Mouse (Mus musculus) hindbrain, embryonic 14.5 days (tissue): Measurements from ENCODE around the gene Clhc1. TPM values are rescaled to one million over a fixed set of nuclear protein-coding genes. Genes with fewer than 3 reads are reported as not detected.

Experiments used
- ATAC-seq: fragments of 200-750 bp; cut with Nextera tagmentation; 2 replicates; pipeline ENCODE4 v1.8.0; 2017; ENCODE audit warnings: moderate number of reproducible peaks, mild to moderate bottlenecking, moderate TSS enrichment, moderate library complexity; ENCODE audit not compliant: low FRiP score
- DNase-seq: peaks from one replicate; pipeline ENCODE4 v3.0.0-alpha.2; 2015; ENCODE audit warnings: low spot score
- H3K27ac ChIP-seq: fragments of 300-500 bp; sonication (generic); 2 replicates; pipeline ENCODE4 v1.5.1; 2014; ENCODE audit warnings: mild to moderate bottlenecking, moderate library complexity
- H3K27me3 ChIP-seq: fragments of 300-500 bp; sonication (generic); 2 replicates; pipeline ENCODE4 v1.6.1; 2014; ENCODE audit warnings: mild to moderate bottlenecking, low read length, mixed read lengths; ENCODE audit not compliant: control insufficient read depth, insufficient read depth
- H3K36me3 ChIP-seq: fragments of 300-500 bp; sonication (generic); replicated peaks from 2 replicates; pipeline ENCODE4 v1.6.1; 2014; ENCODE audit not compliant: control insufficient read depth, insufficient read depth
- H3K4me1 ChIP-seq: fragments of 300-500 bp; sonication (generic); replicated peaks from 2 replicates; pipeline ENCODE4 v1.6.1; 2014; ENCODE audit warnings: antibody characterized with exemption, low read length, mixed read lengths; ENCODE audit not compliant: control insufficient read depth, insufficient read depth
- H3K4me2 ChIP-seq: fragments of 300-500 bp; sonication (generic); replicated peaks from 2 replicates; pipeline ENCODE4 v1.6.1; 2014; ENCODE audit warnings: mild to moderate bottlenecking, moderate library complexity
- H3K4me3 ChIP-seq: fragments of 300-500 bp; sonication (generic); replicated peaks from 2 replicates; pipeline ENCODE4 v1.5.1; 2014; ENCODE audit warnings: mild to moderate bottlenecking, low read length
- H3K9ac ChIP-seq: fragments of 300-500 bp; sonication (generic); 2 replicates; pipeline ENCODE4 v1.6.1; 2014
- H3K9me3 ChIP-seq: fragments of 300-500 bp; sonication (generic); 2 replicates; pipeline ENCODE4 v1.6.1; 2016; ENCODE audit warnings: low read length; ENCODE audit not compliant: control insufficient read depth
- WGBS: fragments of 180-500 bp; shearing (Covaris S2); extraction: QIAGEN DNeasy Blood & Tissue Kit; methylation state at CpG from one replicate; pipeline ENCODE4 v1.1.7; 2014; 5-methylcytosine and 5-hydroxymethylcytosine counted together
- polyA plus RNA-seq: library from polyadenylated mRNA; unstranded; fragments of >200 nt; fragmentation: Nextera tagmentation; extraction: Ambion mirVana; gene quantifications from 2 replicates; pipeline ENCODE4 v1.2.1, GENCODE M21; 2014

Gene Clhc1
- polyA plus RNA-seq, 1 experiment from 2014 or later, result 0.33 TPM

DNA sequence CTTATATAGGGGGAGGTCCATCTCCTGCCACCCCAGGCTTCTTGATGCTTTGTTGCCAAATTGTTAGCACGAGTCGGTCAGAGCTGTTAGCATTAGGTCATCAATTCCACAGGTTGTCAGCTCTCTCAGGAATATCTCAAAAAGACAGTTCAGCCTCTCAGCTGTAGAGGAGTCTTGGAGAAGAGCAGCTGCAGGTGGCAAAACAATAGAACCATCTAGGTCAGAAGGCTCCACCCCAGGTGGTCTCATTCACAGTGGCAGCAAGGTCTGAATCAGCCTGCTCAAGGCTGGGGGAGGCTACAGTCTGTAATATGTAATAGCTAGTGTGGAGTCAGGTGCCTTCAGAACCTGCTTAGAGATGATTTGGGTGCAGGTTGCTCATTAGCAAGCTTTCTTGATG, 55.8 kb downstream of the Clhc1 start:
- H3K4me1 ChIP-seq, result no peaks in the 10 kb centered on the region
- no peak overlapping the region for H3K27ac ChIP-seq
- H3K4me2 ChIP-seq, result no peak overlapping the region
- H3K27me3 ChIP-seq, result no peaks in the 10 kb centered on the region
- ATAC-seq, result no peak
- no peaks in the 10 kb centered on the region for H3K36me3 ChIP-seq
- no peak for DNase-seq
- no peaks in the 10 kb centered on the region for H3K9me3 ChIP-seq
- 23% methylated on average over 2 of the region's 2 CpGs for WGBS
- H3K9ac ChIP-seq, result no peak overlapping the region
- H3K4me3 ChIP-seq, result no peak overlapping the region

DNA sequence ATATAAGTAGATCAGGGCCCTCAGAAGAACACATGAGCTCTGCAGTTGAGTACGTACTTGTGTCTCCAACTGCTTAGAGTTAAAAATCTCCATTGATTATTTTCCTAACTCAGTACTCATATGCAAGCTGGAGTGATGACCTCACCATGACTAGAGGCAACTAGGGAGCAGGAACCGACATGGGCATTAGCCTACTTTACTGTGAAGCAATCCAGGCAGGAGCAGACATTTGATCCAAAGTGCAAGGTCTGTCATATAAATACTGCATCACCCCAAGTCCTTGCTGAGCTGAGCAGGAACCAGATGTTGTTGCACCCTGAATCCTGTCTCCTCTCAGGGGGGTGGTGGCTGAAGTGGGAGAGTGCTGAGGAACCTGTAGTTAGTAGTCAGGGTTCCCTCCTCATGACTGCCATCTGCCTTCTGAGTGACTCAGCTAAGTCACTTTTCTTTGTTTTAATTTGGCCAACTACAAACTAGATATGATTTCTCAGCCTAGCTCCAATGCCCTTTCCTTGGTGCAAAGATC, 59.8 kb downstream of the Clhc1 start:
- Histone ChIP-seq H3K4me2 (no peak overlapping the region), H3K9me3 (no peaks in the 10 kb centered on the region), H3K27ac (no peak overlapping the region), H3K36me3 (no peaks in the 10 kb centered on the region), H3K4me3 (no peak overlapping the region), H3K4me1 (no peaks in the 10 kb centered on the region), H3K27me3 (no peaks in the 10 kb centered on the region), H3K9ac (no peak overlapping the region)
- no peak for ATAC-seq
- WGBS, result 89% methylated on average over 2 of the region's 2 CpGs
- DNase-seq, result no peak

DNA sequence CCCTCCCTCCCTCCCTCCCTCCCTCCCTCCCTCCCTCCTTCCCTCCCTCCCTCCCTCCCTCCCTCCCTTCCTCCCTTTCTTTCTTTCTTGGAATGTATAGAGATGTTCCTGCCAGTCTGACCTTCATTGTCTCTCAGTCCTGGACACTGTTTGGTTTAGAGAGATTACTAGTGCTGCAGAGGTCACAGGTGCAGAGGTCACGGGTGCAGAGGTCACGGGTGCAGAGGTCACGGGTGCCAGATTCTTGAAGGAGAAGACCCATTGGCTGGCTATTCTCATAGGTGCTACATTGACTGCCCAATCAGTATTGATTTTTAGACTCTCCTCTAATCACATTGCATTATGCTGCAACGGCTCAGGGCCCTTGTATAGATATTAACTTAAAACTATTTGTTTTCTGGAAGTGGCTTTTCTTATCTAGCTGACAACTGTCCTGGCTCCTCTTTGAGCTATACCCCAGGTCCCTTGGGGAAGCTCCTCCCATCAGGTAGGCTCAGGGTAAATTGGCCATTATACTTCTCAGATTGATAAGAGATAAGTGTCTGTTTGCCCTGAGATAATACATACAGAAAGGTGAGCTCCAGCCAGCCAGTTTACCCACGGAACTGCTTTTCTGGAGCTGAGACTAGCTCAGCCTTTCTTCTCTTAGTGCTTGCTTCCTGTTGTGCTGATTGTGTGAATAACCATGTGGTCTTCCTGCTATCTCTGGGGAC, 62.2 kb downstream of the Clhc1 start:
- Histone ChIP-seq H3K4me3 (no peak overlapping the region), H3K36me3 (no peaks in the 10 kb centered on the region), H3K9me3 (no peaks in the 10 kb centered on the region), H3K4me1 (no peaks in the 10 kb centered on the region), H3K9ac (no peak overlapping the region), H3K4me2 (no peak overlapping the region), H3K27ac (no peak overlapping the region), H3K27me3 (no peaks in the 10 kb centered on the region)
- no peak for DNase-seq
- no peak for ATAC-seq
- 87% methylated on average over 5 of the region's 5 CpGs for WGBS

DNA sequence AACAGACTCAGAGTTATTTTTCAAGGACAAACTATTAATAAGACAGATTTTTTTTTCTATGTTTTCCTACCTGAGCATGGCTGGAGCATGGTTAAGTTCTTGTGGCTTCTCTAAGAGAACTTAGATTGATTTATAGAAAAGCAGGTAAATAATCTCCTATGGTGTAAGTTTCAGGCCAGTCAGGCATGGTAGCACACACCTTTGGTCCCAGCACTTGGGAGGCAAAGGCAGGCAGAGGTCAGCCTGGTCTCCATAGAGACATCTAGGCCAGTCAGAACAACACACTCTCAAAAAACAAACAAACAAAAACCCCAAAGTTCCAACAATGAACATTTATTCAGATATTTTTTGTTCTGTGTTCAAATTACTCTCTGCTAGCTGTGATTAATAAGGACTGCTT, 64.3 kb downstream of the Clhc1 start:
- Histone ChIP-seq H3K27me3 (no peaks in the 10 kb centered on the region), H3K4me1 (no peaks in the 10 kb centered on the region), H3K27ac (no peak overlapping the region), H3K36me3 (no peaks in the 10 kb centered on the region), H3K9me3 (no peaks in the 10 kb centered on the region), H3K4me2 (no peak overlapping the region), H3K4me3 (no peak overlapping the region), H3K9ac (no peak overlapping the region)
- ATAC-seq, result no peak
- DNase-seq, result no peak

GRCm38 (mm10) chr11:29613185-29613735, 65.5 kb downstream of the Clhc1 start:
- H3K4me1 ChIP-seq, result no peaks in the 10 kb centered on the region
- no peak overlapping the region for H3K4me3 ChIP-seq
- H3K9ac ChIP-seq, result no peak overlapping the region
- no peak overlapping the region for H3K27ac ChIP-seq
- no peak overlapping the region for H3K4me2 ChIP-seq
- 94% methylated on average over 4 of the region's 4 CpGs for WGBS
- H3K36me3 ChIP-seq, result no peaks in the 10 kb centered on the region
- no peak for DNase-seq
- no peaks in the 10 kb centered on the region for H3K27me3 ChIP-seq
- H3K9me3 ChIP-seq, result no peaks in the 10 kb centered on the region
- ATAC-seq, result no peak

GRCm38 (mm10) chr11:29614217-29614924, 66.6 kb downstream of the Clhc1 start:
- 90% methylated on average over 6 of the region's 6 CpGs for WGBS
- no peak overlapping the region for H3K27ac ChIP-seq
- no peak overlapping the region for H3K9ac ChIP-seq
- H3K36me3 ChIP-seq, result no peaks in the 10 kb centered on the region
- H3K4me1 ChIP-seq, result no peaks in the 10 kb centered on the region
- no peaks in the 10 kb centered on the region for H3K9me3 ChIP-seq
- H3K27me3 ChIP-seq, result no peaks in the 10 kb centered on the region
- H3K4me2 ChIP-seq, result no peak overlapping the region
- no peak overlapping the region for H3K4me3 ChIP-seq
- DNase-seq, result no peak
- no peak for ATAC-seq

DNA sequence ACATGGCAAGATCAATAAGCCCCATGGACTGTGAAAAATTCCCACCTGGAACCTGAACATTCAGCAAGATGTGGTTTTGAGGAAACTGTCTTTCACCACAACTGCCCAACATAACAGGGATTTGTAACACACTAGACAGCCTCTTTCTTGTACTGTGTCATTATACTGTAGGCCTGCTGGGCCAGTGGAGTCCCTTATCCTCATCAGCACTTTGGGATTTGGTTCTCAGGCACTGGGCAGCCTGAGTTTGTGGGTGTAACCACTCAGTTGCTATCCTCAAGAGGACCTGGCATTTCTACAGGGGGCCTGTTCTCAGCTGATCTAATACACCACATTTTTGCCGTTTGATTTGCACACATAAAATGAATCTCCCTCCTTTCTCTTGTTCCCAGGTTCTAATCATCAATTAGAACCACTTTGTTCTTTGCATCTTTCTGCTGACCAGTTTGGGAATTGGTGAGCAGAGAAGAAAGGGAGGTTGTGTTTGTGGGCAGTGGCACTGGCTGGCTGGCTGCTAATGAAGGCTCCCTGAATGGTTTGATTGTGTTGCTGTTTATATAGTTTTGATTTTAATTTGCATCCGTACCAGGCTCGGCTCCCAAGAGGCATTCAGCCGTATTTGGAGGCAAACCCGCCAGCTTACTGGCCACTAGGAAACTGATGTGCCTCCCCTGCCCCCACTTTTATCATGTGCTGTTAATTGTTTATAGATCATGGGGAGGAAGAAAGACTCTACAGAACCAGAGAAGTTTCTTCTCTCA, 74.5 kb downstream of the Clhc1 start:
- H3K27ac ChIP-seq, result no peak overlapping the region

DNA sequence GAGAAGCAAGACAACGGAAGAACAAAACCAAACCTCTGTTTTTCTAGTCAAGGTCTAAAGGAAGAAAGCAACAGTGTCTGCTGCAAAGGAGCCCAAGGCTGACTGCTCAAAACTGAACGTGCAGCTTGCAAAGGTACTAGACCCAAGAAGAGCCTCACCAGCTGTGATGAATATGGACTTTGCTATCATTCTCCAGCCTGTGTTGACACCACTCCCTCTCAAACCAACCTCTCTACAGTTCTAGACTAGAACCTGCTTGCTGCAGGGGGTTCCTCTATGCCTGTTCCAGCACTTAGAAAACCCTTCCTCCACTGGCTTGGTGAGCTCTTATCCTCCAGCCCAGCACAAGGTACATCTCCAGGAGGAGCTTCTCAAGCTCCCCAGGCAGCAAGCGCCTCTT, 75.6 kb downstream of the Clhc1 start:
- Histone ChIP-seq H3K4me2 (no peak overlapping the region), H3K27me3 (no peaks in the 10 kb centered on the region), H3K9ac (no peak overlapping the region), H3K4me1 (no peaks in the 10 kb centered on the region), H3K4me3 (no peak overlapping the region), H3K9me3 (no peaks in the 10 kb centered on the region), H3K36me3 (no peaks in the 10 kb centered on the region), H3K27ac (no peak overlapping the region)
- DNase-seq (no peak), ATAC-seq (no peak)
- 87% methylated on average over 3 of the region's 3 CpGs for WGBS

More for the DNA sequence above, 74.5 kb downstream of the Clhc1 start:
- H3K27me3 ChIP-seq, result no peaks in the 10 kb centered on the region
- no peaks in the 10 kb centered on the region for H3K36me3 ChIP-seq
- no peak overlapping the region for H3K4me3 ChIP-seq
- H3K9ac ChIP-seq, result no peak overlapping the region
- H3K4me1 ChIP-seq, result no peaks in the 10 kb centered on the region
- no peak overlapping the region for H3K4me2 ChIP-seq
- WGBS, result 68% methylated on average over 5 of the region's 5 CpGs
- ATAC-seq, result no peak
- DNase-seq, result no peak
- H3K9me3 ChIP-seq, result no peaks in the 10 kb centered on the region

DNA sequence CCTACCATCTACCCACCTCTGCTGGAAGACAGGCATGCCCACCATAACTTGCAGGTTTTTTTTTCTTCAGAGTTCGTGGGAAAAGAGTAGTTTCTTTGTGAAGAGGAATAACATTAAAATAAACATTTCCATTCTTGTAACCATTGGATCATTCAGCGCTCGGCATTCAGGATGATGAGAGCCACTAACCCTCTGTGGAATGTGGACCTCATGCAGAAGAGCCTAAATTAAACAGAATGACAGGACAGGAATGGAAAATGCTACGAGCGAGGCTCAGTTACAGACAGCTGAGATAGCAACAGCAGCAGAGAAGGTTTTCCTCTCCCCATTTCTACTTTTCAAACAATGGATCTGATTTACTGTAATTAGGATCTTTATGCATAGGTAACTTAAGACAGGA, 78.8 kb downstream of the Clhc1 start:
- DNase-seq, result no peak
- Histone ChIP-seq H3K4me1 (no peaks in the 10 kb centered on the region), H3K27me3 (no peaks in the 10 kb centered on the region), H3K9ac (no peak overlapping the region), H3K9me3 (no peaks in the 10 kb centered on the region), H3K4me2 (no peak overlapping the region), H3K36me3 (no peaks in the 10 kb centered on the region), H3K4me3 (no peak overlapping the region), H3K27ac (no peak overlapping the region)
- 71% methylated on average over 5 of the region's 5 CpGs for WGBS
- no peak for ATAC-seq
